Mouse (Mus musculus) testis, adult 2 months (tissue): ENCODE measurements at regions not wholly inside any gene's neighbourhood (a gene's known extent, or its start where the extent isn't known, plus 50 kb on each side); places are given as distances from the start of the nearest gene placed in this dataset.

Experiments used
- CTCF ChIP-seq: fragments of 200-500 bp; IDR thresholded peaks from 2 replicates; pipeline ENCODE4 v1.5.1; 2012; ENCODE audit warnings: low read depth, mild to moderate bottlenecking, inconsistent platforms, low read length, moderate library complexity; ENCODE audit not compliant: control insufficient read depth, insufficient read depth, insufficient replicate concordance
- POLR2A ChIP-seq: fragments of 200-500 bp; IDR thresholded peaks from 2 replicates; pipeline ENCODE4 v1.6.1; 2012; ENCODE audit warnings: low read depth, mild to moderate bottlenecking, inconsistent platforms, low read length, moderate library complexity; ENCODE audit not compliant: control insufficient read depth

DNA sequence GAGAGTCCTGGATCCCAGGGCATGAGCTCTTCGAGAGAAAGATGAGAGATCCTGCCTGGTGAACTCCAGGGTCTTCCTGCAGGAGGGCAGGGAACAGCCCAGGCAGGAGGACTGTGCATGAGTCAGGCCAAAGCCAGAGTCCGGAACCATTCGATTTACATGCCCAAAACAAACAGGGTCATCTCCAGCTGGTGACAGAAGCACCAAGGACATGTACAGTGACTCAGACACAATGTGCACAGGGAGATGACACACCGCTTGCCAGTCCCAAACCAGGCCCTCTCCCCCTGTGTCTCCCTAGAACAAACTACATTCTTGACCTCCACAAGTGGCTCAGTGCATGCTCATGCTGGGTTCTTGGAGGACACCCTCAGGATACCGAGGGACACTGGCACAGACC, 199.3 kb upstream of the Igsf21 start:
- TF ChIP-seq CTCF (no peak), POLR2A (no peak)
